Mouse (Mus musculus) Patski (cell line): ENCODE measurements at regions not wholly inside any gene's neighbourhood (a gene's known extent, or its start where the extent isn't known, plus 50 kb on each side); places are given as distances from the start of the nearest gene placed in this dataset.
A peak's percentile ranks its signal among the peaks of the same experiment; 100 is the strongest.

ENCODE experiments used
- ATAC-seq: fragments of 100-300 bp; one replicate; pipeline ENCODE4 v1.8.0; 2021
- CTCF ChIA-PET: fragments of 350-600 bp; sonication (Branson Sonifier 250); formaldehyde crosslinking; loops from one replicate; lab custom pipeline; 2022; ENCODE audit warnings: inconsistent platforms; lab: Charles Lee
- POLR2A ChIA-PET: fragments of 350-600 bp; sonication (Branson Sonifier 250); formaldehyde crosslinking; loops from one replicate; lab custom pipeline; 2022; ENCODE audit warnings: antibody characterized with exemption, inconsistent platforms; lab: Charles Lee
- DNase-seq: peaks from one replicate; pipeline ENCODE4 v3.0.0-alpha.2; 2011; ENCODE audit warnings: low read depth, low spot score
- H3K27me3 ChIP-seq: fragments of 371-371 bp; one replicate; pipeline ENCODE4 v1.5.1; 2021
- CTCF ChIP-seq: fragments of 100-300 bp; IDR thresholded peaks from one replicate; pipeline ENCODE4 v1.5.1; 2021
- in situ Hi-C: fragments of 300-500 bp; cut with MboI; formaldehyde crosslinking; loops from 3 replicates; pipeline ENCODE4 v1.11.1; 2018; ENCODE audit warnings: low pct_unique_long_range_greater_than_20kb, mixed read lengths

DNA sequence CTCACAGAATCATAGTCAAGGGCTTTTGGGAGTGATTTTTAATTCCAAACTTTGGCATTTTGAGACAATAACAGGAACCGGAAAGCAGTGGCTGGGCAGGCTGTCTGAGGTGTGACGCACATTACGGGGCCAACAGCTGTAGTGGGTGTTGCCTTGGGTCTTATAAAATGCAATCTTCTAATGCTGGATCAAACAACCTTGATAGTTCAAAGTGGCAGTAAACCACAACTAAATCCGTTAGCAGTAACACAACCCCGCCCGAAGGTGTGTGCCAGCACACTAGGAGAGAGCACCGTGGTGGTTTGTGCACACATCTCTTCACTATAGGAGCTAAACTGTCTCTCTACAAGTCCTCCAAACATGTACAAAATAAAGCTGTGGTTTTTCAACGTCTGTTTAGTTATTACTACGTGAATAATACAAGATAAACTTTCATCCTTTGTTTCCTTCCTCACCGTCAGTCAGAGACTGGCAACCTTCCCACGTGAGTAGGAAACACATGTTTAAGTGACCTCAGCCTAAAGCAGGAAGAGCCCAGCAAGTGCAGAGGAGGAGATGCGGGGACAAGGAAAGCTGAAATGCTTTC lies 72.0 kb upstream of the Dph5 start:
- no peak for DNase-seq
- POLR2A ChIA-PET, result no interaction called here
- H3K27me3 ChIP-seq, result no peaks in the 10 kb centered on the region
- in situ Hi-C loops, result no loop called here
- TF ChIP-seq CTCF, result no peak
- CTCF ChIA-PET, result interaction anchor here (1.0 to 1.6 kb wide), 3 partner anchors 8 to 19 kb away, joined by 3 to 4 read pairs (median 3); no protein-coding TSS in a partner anchor
- no peak for ATAC-seq

DNA sequence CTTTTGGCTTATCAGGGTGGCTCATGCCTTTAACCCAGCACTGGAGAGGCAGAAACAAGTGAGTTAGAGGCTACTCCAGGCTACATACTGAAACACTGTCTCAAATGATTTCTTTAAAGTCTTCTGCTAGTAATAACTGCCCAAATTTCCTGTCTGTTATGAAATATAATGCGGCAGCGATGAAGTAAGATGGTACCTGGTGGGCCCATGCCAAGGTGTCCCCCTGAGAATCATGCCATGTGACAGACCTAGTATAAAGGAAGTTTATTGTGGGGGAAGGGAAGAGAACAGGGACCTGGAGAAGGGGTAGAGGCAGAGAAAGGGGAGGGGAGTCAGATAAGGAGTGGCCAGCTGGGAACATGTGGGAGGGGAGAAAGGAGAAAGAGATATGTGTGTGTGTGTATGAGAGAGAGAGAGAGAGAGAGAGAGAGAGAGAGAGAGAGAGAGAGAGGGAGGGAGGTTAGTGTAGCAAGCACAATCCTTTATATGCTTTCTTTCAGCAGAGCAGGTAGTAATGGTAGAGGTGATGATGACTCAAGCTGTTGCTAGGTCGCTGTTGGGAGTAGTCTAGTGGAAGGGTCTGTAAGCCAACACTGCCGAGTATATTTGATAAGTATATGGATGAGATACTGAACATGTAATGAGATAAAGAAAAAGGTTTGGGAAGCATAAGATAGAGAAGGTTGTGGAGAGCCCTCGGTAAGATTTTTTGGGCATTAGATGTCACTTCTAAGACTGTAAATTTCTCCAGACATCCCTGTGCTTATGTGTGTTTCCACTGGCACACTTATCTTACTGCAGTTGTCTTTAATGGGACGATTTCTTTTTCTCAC lies 71.1 kb upstream of the Dph5 start:
- ChIA-PET CTCF (no interaction called here), POLR2A (interaction anchor here (0.6 kb wide), 1 partner anchor 72 kb away, joined by 4 read pairs; no protein-coding TSS in a partner anchor)
- in situ Hi-C loops, result no loop called here
- no peak for DNase-seq
- TF ChIP-seq CTCF, result no peak
- no peaks in the 10 kb centered on the region for H3K27me3 ChIP-seq
- no peak for ATAC-seq

DNA sequence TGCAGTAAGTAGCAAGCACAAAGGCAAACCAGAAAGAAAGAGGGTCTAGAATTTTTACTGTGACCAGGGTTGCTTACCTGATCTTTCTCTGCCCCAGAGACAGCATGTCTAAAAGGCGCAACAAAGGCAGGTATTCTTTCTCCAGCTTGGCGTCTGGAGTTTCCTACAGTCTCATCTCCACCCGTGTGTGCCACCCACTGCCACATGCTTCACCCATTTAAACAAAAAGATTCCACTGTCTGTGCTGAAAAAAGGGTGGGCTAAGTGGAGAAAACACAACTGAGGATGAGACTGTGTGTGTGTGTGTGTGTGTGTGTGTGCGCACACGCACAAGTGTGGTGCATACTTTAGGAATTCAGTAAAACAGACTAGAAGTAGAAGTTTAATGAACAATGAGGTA lies 69.9 kb upstream of the Dph5 start:
- in situ Hi-C loops, result no loop called here
- ChIA-PET POLR2A (no interaction called here), CTCF (no interaction called here)
- DNase-seq (no peak), ATAC-seq (no peak)
- no peaks in the 10 kb centered on the region for H3K27me3 ChIP-seq
- no peak for TF ChIP-seq CTCF

DNA sequence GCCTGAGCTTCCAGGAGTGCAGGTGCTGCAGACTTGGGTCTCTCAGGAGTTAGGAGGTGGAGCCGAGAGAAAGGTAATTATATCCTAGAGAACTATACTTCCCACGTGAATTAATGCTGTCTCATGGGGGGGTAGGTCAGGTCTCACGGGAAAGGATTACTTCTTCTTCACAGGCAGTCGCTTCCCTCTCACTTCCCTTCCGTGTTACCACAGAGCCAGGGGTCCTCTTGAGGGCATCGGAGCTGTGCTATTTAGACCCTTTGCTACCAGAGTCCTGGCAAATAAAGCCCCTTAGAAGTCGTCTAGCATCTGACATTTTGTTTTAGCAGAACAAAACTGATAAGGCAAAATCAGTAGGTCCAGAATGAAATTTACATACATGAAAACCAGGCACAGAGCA lies 68.9 kb upstream of the Dph5 start:
- ChIA-PET CTCF (interaction anchor here (0.8 kb wide), 1 partner anchor 9 kb away, joined by 3 read pairs; no protein-coding TSS in a partner anchor), POLR2A (no interaction called here)
- in situ Hi-C loops, result no loop called here
- H3K27me3 ChIP-seq, result no peaks in the 10 kb centered on the region
- ATAC-seq, result no peak
- no peak for DNase-seq
- TF ChIP-seq CTCF, result no peak

DNA sequence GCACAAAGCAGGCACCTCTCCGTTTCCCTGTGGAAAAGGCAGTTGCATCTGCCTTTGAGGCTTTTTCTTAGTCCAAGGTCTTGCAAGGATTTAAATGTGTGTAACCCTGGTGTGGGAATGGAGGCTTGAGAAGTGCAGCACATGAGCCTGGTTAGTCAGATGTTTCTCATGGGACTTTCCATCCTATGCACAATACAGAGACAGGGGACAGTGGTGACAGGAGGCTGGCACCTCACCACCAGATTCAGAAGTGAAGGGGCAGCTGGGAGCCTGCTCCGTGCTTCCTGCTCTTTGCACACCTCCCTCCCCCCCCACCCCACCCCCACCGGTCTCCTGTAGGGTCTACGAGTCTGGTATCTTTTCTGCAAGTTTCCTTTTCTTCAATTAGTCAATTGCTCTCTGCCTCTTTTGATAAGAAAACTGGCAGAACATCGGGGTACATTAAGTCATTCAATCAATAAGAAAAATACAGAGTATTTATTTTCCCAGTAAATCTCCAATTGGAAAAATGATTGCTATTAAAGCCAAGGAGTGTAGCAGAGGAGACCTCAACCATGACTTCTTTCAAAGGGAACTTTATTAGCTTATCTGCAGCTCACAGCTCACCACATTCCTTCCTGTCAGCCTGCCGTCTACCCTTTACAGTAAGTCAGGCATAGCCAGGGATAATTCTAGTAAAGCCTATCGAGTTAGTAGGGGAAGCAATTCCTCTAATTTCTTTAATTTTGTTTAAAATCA lies 68.1 kb upstream of the Dph5 start:
- in situ Hi-C loops, result no loop called here
- no peaks in the 10 kb centered on the region for H3K27me3 ChIP-seq
- POLR2A ChIA-PET, result no interaction called here
- DNase-seq, result no peak
- peak; percentile 37 for ATAC-seq
- TF ChIP-seq CTCF, result no peak
- CTCF ChIA-PET, result interaction anchor here (0.9 to 1.6 kb wide), 3 partner anchors 10 to 16 kb away, joined by 3 to 4 read pairs (median 3); no protein-coding TSS in a partner anchor

DNA sequence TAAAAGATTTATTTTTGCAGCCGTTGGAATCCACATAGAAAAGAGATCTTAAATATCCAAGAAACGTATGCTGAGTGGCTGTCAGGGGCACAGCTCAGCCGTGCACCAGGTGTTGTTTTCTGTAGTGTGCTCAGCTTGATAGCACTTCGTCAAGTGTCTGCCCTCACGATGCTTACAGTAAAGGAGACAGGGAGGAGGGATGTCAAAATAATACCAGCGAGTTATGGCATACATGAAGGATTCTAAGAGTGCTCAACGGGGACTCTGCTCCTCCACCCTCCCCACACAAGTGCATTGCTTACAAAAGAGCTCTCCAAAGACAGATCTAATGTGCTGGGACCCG lies 67.5 kb upstream of the Dph5 start:
- TF ChIP-seq CTCF, result no peak
- no peaks in the 10 kb centered on the region for H3K27me3 ChIP-seq
- no peak for ATAC-seq
- ChIA-PET POLR2A (no interaction called here), CTCF (interaction anchor here (0.9 to 1.6 kb wide), 3 partner anchors 10 to 17 kb away, joined by 3 to 4 read pairs (median 3); no protein-coding TSS in a partner anchor)
- in situ Hi-C loops, result no loop called here
- no peak for DNase-seq

DNA sequence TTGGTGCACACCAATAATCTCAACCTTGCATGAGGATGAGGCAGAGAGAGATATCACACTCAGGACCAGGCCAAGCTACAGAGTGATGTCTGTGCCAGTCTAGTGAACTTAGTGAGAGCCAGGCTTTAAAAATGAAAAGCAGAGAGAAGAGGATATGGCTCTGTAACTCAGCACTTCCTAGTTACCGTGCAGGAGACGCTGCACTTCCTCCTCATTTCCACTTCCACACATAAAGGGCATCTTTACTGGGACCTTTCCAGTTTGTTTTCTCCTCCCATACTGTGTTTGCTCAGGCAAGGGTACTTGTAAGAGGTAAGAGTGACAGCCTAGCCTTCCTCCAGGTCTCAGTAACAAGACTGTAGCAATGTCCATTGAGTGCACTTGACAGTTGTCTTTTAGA lies 66.0 kb upstream of the Dph5 start:
- DNase-seq (no peak), ATAC-seq (no peak)
- H3K27me3 ChIP-seq, result no peaks in the 10 kb centered on the region
- in situ Hi-C loops, result no loop called here
- ChIA-PET CTCF (no interaction called here), POLR2A (no interaction called here)
- no peak for TF ChIP-seq CTCF

DNA sequence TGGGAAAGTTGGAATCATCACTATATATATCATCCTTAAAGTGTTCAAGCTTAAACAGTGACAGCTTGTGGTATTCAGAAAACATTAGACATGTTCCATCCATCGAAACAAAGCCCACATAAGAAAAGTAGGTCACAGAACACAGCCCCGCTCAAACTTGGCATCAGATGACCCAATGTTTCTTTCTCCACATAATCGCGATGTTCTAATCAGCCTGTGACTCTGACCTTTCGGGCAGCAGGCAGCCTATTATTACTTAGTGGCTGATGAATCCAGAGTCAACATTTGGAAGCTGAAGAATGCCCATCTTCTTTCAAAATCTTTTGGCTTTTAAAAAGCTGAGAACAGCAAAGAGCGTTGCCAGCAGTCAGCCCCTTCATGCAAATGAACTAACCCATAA lies 65.1 kb upstream of the Dph5 start:
- POLR2A ChIA-PET, result interaction anchor here (1.0 kb wide), 1 partner anchor 66 kb away, joined by 3 read pairs; no protein-coding TSS in a partner anchor
- H3K27me3 ChIP-seq, result no peaks in the 10 kb centered on the region
- in situ Hi-C loops, result no loop called here
- ATAC-seq, result no peak
- CTCF ChIA-PET, result interaction anchor here (0.7 to 1.5 kb wide), 4 partner anchors 8 to 131 kb away, joined by 3 to 4 read pairs (median 3); no protein-coding TSS in a partner anchor
- no peak for TF ChIP-seq CTCF
- DNase-seq, result no peak

DNA sequence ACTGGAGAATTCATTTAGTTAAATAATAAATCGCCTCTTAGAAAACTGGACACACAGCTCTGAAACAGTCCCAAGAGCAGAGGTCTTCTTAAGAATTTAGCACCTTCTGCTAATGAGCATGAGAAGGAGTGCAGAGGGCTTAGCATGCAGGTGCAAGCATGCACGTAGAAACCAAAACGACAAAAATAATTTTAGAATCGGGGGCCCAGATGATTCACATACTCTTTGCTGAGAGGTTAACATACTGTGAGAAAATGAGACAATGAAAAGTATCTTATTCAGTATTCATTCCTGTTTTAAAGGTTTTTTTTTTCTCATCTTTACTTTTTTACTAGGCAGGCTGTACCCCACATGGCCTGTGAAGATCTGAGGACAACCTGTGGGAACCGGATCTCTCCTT lies 63.9 kb upstream of the Dph5 start:
- ATAC-seq, result no peak
- POLR2A ChIA-PET, result no interaction called here
- in situ Hi-C loops, result no loop called here
- DNase-seq, result no peak
- TF ChIP-seq CTCF, result no peak
- H3K27me3 ChIP-seq, result no peaks in the 10 kb centered on the region
- CTCF ChIA-PET, result interaction anchor here (1.1 to 1.5 kb wide), 2 partner anchors 9 to 27 kb away, joined by 3 to 4 read pairs; no protein-coding TSS in a partner anchor

DNA sequence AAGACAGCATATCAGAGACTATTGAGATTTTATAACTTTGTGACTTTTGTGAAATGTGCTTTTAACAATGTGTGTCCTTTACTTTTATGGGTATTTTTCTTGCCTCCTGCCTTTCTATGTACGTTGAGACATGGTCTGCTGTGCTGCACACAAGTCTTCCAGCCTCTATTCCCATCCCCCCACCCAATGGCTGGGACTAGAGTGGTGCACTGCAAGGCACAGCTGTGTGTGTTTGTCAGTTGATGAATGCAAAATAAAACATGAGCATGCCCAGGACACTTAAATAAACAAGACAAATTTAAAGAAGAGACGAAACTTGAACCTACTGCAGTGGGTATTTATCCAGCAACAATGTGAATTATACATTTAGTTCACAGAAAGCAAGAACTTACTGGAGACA lies 62.8 kb upstream of the Dph5 start:
- POLR2A ChIA-PET, result no interaction called here
- ATAC-seq, result no peak
- H3K27me3 ChIP-seq, result no peaks in the 10 kb centered on the region
- no peak for TF ChIP-seq CTCF
- CTCF ChIA-PET, result no interaction called here
- DNase-seq, result no peak
- in situ Hi-C loops, result no loop called here
